Mouse (Mus musculus) cerebellum, postnatal 4 days (tissue): Measurements from ENCODE around the gene Ctdsp2.

Experiments
- DNase-seq, 2 experiments: peaks; one replicate each; pipeline ENCODE4 v3.0.0; 2022; ENCODE audit warnings: low spot score in 2 of 2, mixed read lengths in 1 of 2

Gene Ctdsp2

DNA sequence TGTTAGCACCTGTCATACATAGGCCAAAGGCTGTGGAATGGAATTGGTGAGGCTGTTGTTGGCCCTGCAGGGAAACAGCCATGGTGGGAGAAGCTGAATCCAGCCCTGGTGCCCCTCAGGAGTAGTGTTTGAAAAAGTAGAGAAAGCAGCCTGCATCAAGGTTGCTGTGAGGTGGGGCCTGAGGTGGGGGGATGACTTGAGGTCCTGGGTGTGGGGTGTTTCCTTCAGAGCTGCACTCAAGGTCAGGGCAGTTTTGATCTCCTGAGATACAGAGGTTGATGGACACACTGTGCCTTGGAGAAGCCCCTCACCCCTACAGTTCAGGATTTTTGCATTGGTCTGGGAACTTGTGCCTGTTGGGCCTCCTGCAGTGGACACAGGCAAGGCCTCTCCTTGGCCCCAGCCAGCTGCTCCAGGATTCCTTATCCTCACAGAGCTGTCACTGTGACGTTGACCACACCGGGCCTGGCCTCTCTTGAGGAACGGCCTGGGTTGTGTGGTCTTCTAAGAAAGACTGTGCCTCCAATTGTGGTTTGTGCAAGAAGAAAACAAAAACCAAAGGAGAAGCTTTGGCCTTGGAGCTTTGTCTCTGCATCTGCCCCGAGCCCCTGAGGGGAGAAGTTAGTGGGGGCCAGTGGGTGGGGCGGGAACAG is 10.1 kb downstream of the Ctdsp2 start:
- no peak for DNase-seq

DNA sequence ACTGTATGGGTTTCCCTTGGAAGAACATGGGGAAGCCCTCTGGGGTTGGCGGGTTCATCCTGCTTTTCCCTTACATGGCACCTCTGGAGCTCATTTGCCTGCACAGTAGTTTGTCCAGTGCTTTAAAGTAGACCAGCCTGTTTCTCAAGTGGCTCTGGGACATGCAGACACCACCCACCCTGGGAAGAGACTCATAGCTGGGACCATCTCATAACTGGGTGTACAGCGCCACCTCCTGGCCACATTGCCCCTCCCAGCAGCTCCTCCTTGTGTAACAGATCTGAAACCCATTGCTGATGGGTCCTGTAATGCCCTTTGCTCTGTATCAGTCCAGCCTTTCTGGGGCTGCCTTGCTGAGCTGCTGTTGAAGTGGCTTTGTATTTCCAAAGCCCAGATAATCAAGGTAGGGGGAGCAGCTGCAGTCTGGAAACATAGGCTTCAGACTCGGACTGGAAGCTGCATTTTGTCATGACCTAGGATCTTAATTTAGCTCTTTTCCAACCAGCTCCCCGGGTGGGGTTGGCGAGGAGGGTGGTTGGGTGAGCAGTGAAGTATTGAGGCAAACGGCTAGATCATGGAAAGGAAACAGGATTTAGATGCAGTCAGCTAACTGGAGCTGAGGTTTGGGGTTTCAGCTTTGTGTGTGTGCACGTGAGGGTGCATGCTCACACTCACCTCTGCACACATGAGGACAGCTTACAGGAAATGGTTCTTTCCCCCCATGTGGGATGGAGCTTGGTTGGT is 12.0 kb downstream of the Ctdsp2 start:
- DNase-seq: peak; percentile 90 to 92

- DNase-seq: no peak
Observed at GRCm38 (mm10) chr10:126991676-126992075, 13.2 kb downstream of the Ctdsp2 start.

DNA sequence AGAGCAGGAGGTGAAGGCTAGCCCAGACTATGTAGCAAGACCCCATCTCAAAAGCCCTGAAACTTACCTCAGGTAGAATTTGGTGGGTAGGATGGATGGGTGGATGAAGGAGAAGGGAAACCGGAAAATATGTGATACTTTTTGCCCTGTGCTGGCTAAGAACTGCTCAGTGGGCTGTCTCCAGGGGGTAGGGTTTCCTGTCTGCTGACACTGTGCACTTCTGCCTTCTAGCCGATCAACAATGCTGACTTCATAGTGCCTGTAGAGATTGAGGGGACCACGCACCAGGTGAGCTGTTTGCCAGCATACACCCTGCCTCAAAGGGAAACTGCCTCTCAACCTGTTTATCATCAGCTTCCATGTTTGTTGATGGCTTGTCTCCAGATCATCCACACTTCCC is 15.1 kb downstream of the Ctdsp2 start:
- no peak for DNase-seq

DNA sequence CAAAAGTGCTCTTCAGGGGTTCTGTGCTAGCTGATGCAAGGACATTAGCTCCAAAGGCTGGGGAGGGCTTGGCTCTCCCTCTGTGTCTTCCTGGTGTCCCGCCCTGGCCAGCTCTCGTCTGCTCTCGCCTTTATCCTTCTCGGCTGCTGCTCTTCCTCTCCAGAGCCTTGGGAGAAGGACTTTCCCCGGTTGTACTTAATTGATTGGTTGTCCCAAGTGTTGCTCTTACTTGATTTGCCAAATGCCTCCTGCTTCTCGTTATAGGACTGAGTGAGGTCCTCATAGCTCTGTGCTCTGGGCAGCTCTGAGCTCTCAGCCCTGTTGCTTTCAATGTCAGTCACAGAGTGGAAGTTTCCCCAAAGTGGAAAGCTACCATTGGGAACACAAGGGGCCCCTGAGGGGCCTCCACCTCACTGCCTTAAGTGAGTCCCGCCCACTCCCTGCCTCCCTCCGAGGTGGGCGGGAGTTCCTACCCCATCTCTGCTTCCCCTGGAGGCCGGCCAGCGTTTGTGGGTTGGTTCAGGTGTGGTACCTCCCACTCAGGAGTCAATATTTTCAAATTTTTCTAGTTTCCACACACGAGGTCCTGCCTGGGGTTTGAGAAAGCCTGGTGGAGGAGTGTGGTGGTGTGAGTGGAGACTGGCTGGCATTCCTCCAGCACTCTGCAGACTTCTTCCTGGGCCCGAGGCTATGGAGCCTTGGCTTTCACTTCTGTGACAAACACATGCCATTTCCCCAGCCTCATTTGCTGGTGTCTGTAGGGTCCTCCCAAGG is 19.0 kb downstream of the Ctdsp2 start:
- DNase-seq: no peak

DNA sequence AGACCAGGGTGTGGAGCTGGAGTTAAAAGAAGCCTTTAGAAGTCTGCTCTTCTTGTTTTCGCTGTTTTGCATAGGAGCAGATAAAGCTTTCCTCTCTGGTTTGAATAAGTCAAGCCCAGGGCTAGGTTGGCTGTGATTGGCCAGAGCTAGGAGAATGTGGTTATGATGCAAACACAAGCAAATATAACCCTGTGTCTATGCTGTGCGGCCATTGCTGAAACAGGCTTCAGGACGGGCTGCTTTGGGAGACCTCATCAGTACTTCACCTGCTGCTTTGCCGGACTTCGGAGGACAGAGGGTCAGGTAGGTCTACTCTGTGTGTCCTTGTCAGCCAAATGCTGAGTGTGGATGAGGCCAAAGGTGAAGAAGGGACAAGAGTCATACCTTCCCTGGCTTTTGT is 22.0 kb downstream of the Ctdsp2 start, which contains the start of gene Avil:
TSS of gene Avil (plus strand) at position 181 of the 400 bp plus-strand sequence.
- DNase-seq: no peak

GRCm38 (mm10) chr10:127001297-127001696 is 22.8 kb downstream of the Ctdsp2 start:
- DNase-seq: no peak

DNA sequence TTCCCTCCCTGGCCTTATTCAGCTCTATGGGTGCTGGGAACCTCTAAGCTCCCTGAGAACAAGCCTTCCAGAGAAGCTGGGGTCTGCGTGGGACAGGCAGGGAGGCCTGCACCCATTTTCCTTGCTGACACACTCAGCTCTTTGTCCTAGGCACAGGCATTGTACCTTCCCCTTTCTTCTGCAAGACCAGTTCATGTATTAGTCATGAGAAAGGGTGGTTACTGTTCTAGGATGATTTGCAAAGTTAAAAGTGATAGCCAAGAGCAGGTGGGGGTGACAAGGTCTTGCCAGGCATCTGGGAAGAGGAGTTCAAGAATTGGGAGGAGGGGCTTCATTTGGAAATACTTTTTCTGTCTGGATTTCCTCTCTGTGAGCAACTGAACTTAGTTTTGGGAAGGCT is 23.5 kb downstream of the Ctdsp2 start:
- no peak for DNase-seq

DNA sequence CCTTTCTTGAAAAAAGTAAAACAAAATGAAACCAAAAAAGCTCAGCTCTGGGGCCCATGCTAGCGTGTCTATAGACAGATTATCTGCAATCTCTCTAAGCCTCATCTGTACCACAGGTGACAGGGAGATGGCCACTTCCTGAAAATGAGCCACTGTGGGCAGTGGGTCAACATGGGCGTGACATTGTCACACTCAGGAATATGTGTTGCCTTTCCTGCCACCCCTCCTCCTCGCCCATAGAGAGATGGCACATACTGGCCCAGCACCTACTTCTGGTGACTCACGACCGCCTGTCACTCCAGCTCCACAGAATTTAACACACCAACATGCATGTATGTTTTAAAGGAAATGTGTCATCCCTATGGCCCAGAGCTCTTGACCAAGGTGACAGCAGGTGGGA is 24.2 kb downstream of the Ctdsp2 start:
- no peak for DNase-seq

- no peak for DNase-seq
Observed at GRCm38 (mm10) chr10:127003334-127003733, 24.8 kb downstream of the Ctdsp2 start.

DNA sequence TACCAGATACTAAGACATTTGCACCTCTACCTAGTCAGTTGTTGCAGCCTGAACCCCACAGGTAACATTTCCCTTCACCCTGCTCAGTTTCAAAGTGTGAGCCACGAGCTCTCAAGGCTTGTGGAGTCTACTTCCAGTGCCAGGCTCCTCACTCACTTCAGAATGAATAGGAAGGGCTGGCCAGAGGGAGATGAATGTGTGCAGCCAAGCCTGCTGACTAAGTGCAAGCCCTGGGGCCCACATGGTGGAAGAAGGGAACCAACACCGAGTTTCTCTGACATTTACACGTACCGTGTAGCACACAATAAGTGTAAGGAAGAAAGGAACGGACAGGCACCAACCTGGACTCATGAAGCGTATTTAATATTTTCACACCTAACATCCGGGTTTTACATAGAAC is 25.3 kb downstream of the Ctdsp2 start:
- no peak for DNase-seq

DNA sequence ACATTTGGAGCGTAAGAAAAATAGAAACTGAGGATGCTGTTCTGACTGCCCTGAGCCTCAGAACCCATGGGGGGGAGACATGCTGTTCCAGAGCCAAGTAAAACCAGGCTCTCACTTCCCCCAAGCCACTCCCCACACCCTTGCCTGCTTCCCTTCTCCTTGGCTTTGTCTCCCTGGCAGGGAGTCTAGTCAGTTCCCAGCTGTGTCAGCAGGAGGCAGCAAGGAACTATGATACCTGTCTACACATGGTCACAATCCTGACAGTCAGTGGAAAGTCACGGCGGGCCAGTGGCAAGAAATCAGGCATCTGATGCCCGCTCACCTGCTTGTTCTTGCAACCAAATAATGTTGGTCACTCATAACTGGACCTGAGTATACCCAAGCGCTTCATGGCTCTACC is 38.0 kb downstream of the Ctdsp2 start:
- no peak for DNase-seq

DNA sequence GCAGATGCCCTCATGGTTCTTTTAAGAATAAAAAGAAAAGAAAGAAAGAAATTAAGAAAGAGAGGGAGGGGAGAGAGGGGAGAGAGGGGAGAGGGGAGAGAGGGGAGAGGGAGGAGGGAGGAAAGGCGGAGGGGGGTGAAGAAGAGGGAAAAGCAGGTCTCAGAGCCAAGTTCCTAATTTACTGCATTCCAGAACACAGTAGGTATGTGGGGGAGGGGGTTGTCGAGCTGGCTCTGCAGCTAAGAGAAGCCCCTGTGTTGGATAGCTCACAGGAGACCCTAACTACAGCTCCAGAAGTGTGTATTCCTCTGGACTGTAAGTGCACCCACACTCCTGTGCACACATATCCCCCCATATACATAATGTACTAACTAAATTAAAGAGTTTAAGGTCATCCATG is 38.6 kb downstream of the Ctdsp2 start:
- DNase-seq: no peak

GRCm38 (mm10) chr10:127018422-127018821 is 39.9 kb downstream of the Ctdsp2 start:
- DNase-seq: no peak

DNA sequence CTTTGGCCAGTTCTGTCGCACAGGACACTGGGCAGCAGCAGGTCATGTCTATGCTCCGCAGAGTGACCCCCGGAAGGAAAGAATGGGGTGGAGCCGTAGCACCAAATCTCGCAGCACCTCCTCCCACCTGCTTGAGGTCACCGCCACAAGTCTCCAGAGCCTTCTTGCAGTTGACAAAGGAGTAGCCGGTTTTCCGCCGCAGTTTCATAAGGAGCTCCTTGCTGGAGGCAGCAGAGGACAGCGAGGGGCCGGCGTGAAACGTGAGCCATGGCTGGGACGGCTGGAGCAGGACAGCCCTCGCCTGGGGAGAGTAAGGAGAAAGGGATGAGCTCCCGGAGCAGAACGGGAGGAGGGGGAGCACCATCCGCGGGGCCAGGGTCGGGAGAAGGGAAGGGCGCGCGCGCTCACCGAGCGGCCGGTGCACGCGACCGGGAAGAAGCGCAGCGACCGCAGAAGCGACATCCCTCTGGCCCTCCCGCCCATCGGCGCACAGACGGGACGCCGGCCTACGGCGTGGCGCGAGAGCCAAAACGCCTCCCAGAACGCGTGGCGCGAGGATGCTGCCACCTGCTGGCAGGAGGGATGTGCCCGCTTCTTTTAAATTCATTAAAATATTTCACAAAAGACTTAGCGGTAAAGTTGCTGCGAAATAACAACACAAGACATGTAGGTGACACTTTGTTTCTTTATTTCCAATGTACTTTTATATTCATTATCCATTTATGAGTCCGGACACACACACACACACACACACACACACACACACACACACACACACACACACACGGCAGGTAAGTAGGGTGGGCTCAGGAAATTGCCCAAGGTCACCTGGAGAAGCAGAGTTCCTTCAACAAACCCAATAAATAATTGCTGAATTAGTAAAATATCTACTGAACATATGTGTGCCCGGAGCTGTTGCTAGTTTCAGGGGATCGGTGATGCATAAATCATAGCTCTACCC is 52.1 kb downstream of the Ctdsp2 start, which contains the start of gene Tsfm:
TSS of gene Tsfm (minus strand) at position 505 of the 961 bp plus-strand sequence.
- peak; percentile 91 to 95 for DNase-seq

DNA sequence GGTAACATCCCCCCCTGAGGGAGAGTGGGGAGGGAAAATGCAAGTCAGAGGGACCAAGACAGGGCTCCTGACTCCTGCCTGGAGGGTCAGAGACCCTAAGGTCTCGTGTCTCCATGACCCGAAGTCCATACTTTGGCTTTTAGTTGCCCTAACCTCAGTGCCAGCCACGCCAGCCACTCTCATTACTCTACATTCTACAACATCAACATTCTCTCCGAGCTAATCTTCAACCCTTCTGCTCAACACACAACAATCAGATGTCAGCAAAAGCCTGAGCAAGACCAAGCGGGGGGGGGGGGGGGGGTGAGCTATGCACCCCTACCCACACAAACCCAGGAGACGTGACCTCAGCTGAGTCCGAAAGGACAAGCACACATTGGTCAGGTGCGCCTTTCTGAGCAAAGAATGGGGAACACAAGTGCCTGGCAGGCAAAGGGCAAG is 54.8 kb downstream of the Ctdsp2 start:
- DNase-seq: no peak

DNA sequence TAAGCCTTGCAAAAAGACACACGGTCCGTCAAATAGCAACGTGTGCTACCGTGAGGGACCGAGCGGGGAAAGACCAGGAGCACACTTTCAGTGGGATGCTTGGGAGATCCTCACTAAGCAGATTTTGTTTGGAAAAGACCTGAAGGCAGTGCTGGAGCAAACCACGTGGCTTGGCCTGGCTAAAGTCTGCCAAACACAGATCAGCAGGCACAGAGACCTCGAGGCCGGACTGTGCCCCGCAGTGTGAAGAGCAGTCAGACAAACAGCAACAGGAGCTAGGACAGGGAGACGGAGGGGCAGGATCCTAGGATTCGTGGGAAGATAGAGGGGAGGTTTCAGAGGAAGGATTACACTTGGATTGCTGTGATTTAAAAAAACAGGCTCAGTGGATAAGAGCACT is 57.8 kb downstream of the Ctdsp2 start:
- DNase-seq: no peak

GRCm38 (mm10) chr10:127037641-127038040 is 59.1 kb downstream of the Ctdsp2 start:
- no peak for DNase-seq

- DNase-seq: no peak
Observed at GRCm38 (mm10) chr10:127040569-127041214, 62.2 kb downstream of the Ctdsp2 start.

DNA sequence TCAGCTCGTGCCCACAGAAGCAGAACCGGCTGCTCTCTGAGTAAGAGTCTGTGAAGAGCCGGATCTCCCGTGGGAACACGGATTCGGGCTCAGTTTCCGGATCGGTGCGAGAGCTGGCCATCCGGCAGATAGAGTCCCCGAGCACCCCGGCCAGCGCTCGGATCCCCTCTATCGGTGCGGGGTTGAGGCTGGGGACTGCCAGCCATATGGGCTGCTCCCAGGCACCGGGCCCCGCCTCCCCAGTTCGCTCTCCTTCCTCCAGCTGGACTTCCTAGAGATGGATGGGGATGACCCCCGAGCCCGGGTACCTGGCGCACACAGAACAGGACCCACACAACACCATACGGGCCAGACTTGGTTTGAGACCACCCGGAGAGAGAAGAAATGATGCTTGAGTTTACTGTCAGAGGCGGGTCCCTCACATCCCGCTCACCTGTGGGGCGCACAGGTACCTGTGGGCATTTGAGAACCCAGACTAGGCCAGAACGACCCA is 62.8 kb downstream of the Ctdsp2 start, which contains the start of the genes Mettl1 and Eef1akmt3:
TSS of gene Mettl1 (plus strand) at position 141 of the 493 bp plus-strand sequence.
TSS of gene Eef1akmt3 (minus strand) at position 240 of the 493 bp plus-strand sequence.
- peak in 1 of 2 experiments; percentile 38 for DNase-seq
